Mouse (Mus musculus): ENCODE results near the gene Hsd11b1. TPM values are rescaled to one million over a fixed set of nuclear protein-coding genes. Genes with fewer than 3 reads are reported as not detected.

Hsd11b1 gene
- polyA plus RNA-seq, 1 experiment from 2014 or later, result 1.1 TPM

- Histone ChIP-seq H3K9ac (replicated peaks; ENCODE audit: low read depth, low read length) (no peak overlapping the region), H3K9me3 (ENCODE audit: control insufficient read depth, low read length) (no peaks in the 10 kb centered on the region), H3K36me3 (ENCODE audit: control insufficient read depth, insufficient read depth) (no peaks in the 10 kb centered on the region), H3K27me3 (replicated peaks; ENCODE audit: control insufficient read depth, insufficient read depth, low read length) (no peaks in the 10 kb centered on the region), H3K27ac (ENCODE audit: low read length) (peak overlapping the region; percentile 10; the same call in 1 of the 2 replicates), H3K4me2 (ENCODE audit: low read length) (no peak overlapping the region), H3K4me3 (replicated peaks; ENCODE audit: low read length) (no peak overlapping the region), H3K4me1 (replicated peaks; ENCODE audit: control insufficient read depth, insufficient read depth, low read length) (peaks cover 13% of the 10 kb centered on the region)
- 92% methylated on average over 6 of the region's 6 CpGs for WGBS
- ATAC-seq, result no peak
These were observed 75.6 kb downstream of the Hsd11b1 start for GRCm38 (mm10) chr1:193188257-193188656.

- Histone ChIP-seq H3K4me1 (replicated peaks; ENCODE audit: control insufficient read depth, insufficient read depth, low read length) (no peaks in the 10 kb centered on the region), H3K9ac (replicated peaks; ENCODE audit: low read depth, low read length) (no peak overlapping the region), H3K36me3 (ENCODE audit: control insufficient read depth, insufficient read depth) (no peaks in the 10 kb centered on the region), H3K27ac (ENCODE audit: low read length) (no peak overlapping the region), H3K9me3 (ENCODE audit: control insufficient read depth, low read length) (no peaks in the 10 kb centered on the region), H3K4me3 (replicated peaks; ENCODE audit: low read length) (no peak overlapping the region), H3K4me2 (ENCODE audit: low read length) (no peak overlapping the region), H3K27me3 (replicated peaks; ENCODE audit: control insufficient read depth, insufficient read depth, low read length) (0 out of 2 replicates have a peak, but pooled peaks cover 3% of the 10 kb centered on the region)
- WGBS, result 83% methylated on average over 3 of the region's 3 CpGs
- ATAC-seq, result no peak
These were observed 82.8 kb downstream of the Hsd11b1 start for GRCm38 (mm10) chr1:193181104-193181503.

- Histone ChIP-seq H3K27me3 (replicated peaks; ENCODE audit: control insufficient read depth, insufficient read depth, low read length) (no peaks in the 10 kb centered on the region), H3K4me3 (replicated peaks; ENCODE audit: low read length) (peak overlapping the region; percentile 76), H3K4me1 (replicated peaks; ENCODE audit: control insufficient read depth, insufficient read depth, low read length) (peaks cover 22% of the 10 kb centered on the region), H3K9ac (replicated peaks; ENCODE audit: low read depth, low read length) (peak overlapping the region; percentile 84), H3K9me3 (ENCODE audit: control insufficient read depth, low read length) (no peaks in the 10 kb centered on the region), H3K27ac (ENCODE audit: low read length) (no peak overlapping the region), H3K4me2 (ENCODE audit: low read length) (peak overlapping the region; percentile 84), H3K36me3 (ENCODE audit: control insufficient read depth, insufficient read depth) (no peaks in the 10 kb centered on the region)
- ATAC-seq, result no peak
- 94% methylated on average over 13 of the region's 13 CpGs for WGBS
These were observed 89.6 kb downstream of the Hsd11b1 start for GRCm38 (mm10) chr1:193174143-193174733.

GRCm38 (mm10) chr1:193173810-193174129 lies 90.1 kb downstream of the Hsd11b1 start:
- ATAC-seq, result no peak
- peak overlapping the region; percentile 84 for H3K4me2 ChIP-seq (ENCODE audit: low read length)
- H3K27ac ChIP-seq (ENCODE audit: low read length), result peak overlapping the region; percentile 75
- peaks cover 22% of the 10 kb centered on the region for H3K4me1 ChIP-seq (replicated peaks; ENCODE audit: control insufficient read depth, insufficient read depth, low read length)
- H3K9me3 ChIP-seq (ENCODE audit: control insufficient read depth, low read length), result no peaks in the 10 kb centered on the region
- H3K4me3 ChIP-seq (replicated peaks; ENCODE audit: low read length), result peak overlapping the region; percentile 76
- H3K9ac ChIP-seq (replicated peaks; ENCODE audit: low read depth, low read length), result peak overlapping the region; percentile 84
- WGBS, result 17% methylated on average over 9 of the region's 9 CpGs
- H3K36me3 ChIP-seq (ENCODE audit: control insufficient read depth, insufficient read depth), result no peaks in the 10 kb centered on the region
- H3K27me3 ChIP-seq (replicated peaks; ENCODE audit: control insufficient read depth, insufficient read depth, low read length), result no peaks in the 10 kb centered on the region

GRCm38 (mm10) chr1:193172991-193173809 lies 90.7 kb downstream of the Hsd11b1 start:
- no peaks in the 10 kb centered on the region for H3K9me3 ChIP-seq (ENCODE audit: control insufficient read depth, low read length)
- ATAC-seq, result peak; percentile 99
- H3K4me1 ChIP-seq (replicated peaks; ENCODE audit: control insufficient read depth, insufficient read depth, low read length), result peaks cover 22% of the 10 kb centered on the region
- under 1% methylated on average over 48 of the region's 48 CpGs for WGBS
- H3K27me3 ChIP-seq (replicated peaks; ENCODE audit: control insufficient read depth, insufficient read depth, low read length), result no peaks in the 10 kb centered on the region
- H3K9ac ChIP-seq (replicated peaks; ENCODE audit: low read depth, low read length), result peak overlapping the region; percentile 84
- peak overlapping the region; percentile 76 for H3K4me3 ChIP-seq (replicated peaks; ENCODE audit: low read length)
- H3K4me2 ChIP-seq (ENCODE audit: low read length), result peak overlapping the region; percentile 84
- no peaks in the 10 kb centered on the region for H3K36me3 ChIP-seq (ENCODE audit: control insufficient read depth, insufficient read depth)
- peak overlapping the region; percentile 75 for H3K27ac ChIP-seq (ENCODE audit: low read length)

Other genes starting within 250 kb of the Hsd11b1 start
- 9.0 and 10.3 TPM in 2 replicates for gene Syt14, start 228.3 kb downstream of the Hsd11b1 start, polyA plus RNA-seq (2015; fragmentation: Nextera tagmentation; extraction: Ambion mirVana)
- gene Diexf, start 133.8 kb downstream of the Hsd11b1 start, polyA plus RNA-seq (2015; fragmentation: Nextera tagmentation; extraction: Ambion mirVana), result 11.3 and 13.9 TPM in 2 replicates
- 0.75 and 1.4 TPM in 2 replicates for gene Irf6, start 111.0 kb downstream of the Hsd11b1 start, polyA plus RNA-seq (2015; fragmentation: Nextera tagmentation; extraction: Ambion mirVana)
- 14.2 and 16.1 TPM in 2 replicates for gene A130010J15Rik, start 96.0 kb downstream of the Hsd11b1 start, polyA plus RNA-seq (2015; fragmentation: Nextera tagmentation; extraction: Ambion mirVana)
- gene Traf3ip3, start 62.4 kb downstream of the Hsd11b1 start, polyA plus RNA-seq (2015; fragmentation: Nextera tagmentation; extraction: Ambion mirVana), result 0.51 and 1.2 TPM in 2 replicates
- 0.32 and 0.58 TPM in 2 replicates for gene Lamb3, start 56.4 kb downstream of the Hsd11b1 start, polyA plus RNA-seq (2015; fragmentation: Nextera tagmentation; extraction: Ambion mirVana)
- 3.6 TPM in 2 replicates for gene G0s2, start 9.1 kb upstream of the Hsd11b1 start, polyA plus RNA-seq (2015; fragmentation: Nextera tagmentation; extraction: Ambion mirVana)
- 49.9 and 51.9 TPM in 2 replicates for gene Camk1g, start 106.2 kb upstream of the Hsd11b1 start, polyA plus RNA-seq (2015; fragmentation: Nextera tagmentation; extraction: Ambion mirVana)